Mouse (Mus musculus): ENCODE results near the gene Pnn.

Pnn gene

GRCm38 (mm10) chr12:59076996-59077395 lies 10.3 kb downstream of the Pnn start:
- DNase-seq = no peak

- DNase-seq = no peak
These were observed 11.2 kb downstream of the Pnn start for GRCm38 (mm10) chr12:59077883-59078282.

GRCm38 (mm10) chr12:59080461-59080860 lies 13.8 kb downstream of the Pnn start:
- no peak for DNase-seq

DNA sequence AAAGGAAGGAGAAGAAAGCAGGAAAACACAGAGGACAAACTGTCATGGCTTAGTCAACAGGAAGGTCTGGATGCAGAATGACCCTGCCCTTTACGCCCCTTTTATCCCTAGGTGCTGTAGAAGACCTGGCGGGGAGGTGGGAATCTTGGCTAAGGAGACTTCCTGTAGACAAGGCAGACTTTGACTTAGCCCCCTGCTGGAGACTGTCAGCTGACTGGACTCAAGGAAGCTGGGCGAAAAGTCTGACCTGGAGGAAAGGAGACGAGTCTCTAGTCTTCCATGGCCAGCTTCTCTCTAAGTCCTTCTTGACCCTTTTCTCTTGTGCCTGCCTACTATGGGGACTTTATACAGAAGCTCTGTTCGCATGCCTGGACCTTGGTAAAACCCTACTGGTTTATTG lies 17.8 kb downstream of the Pnn start:
- peak; percentile 48 to 53 for DNase-seq

DNA sequence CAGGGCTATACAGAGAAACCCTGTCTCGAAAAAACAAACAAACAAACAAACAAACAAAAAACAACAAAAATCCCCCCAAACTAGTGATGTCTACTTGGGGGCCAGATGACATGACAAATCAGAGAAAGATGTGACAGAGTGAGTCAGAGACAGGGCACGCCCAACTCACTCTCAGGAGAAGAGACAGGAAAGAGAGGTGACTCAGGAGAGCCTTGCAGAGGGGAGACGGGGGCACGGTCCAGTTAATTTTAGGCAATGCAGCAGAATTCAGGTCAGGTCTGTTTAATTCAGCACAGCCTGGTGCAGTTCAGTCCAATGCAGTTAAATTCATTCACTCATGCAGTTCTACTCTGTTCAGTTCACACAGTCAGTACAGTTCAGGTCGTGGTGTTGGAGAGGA lies 19.5 kb downstream of the Pnn start:
- DNase-seq = peak; percentile 19 to 20

DNA sequence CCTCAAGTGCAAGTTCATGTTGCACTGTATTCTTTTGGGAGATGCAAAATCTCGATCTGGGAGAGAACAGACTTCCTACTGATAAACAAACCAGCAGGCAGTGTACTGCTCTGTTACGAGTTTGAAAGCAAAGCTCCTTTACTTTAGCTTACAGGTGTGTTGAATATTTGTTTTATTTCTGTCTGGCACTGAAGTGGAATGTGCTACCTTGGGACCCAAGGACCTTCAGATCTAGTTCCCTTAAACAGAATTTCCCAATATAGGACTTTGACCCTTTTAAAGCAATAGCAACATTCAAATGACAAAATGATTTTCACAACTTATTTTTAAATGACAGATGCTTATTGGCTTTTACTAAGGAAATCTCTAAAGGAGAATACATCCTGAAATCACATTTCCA lies 26.9 kb downstream of the Pnn start:
- no peak for DNase-seq

- DNase-seq = peak; percentile 73 to 88
These were observed 28.7 kb downstream of the Pnn start, which contains the start of gene Mia2 for GRCm38 (mm10) chr12:59095104-59096025. Mia2 (plus strand) TSS chr12:59095799.

DNA sequence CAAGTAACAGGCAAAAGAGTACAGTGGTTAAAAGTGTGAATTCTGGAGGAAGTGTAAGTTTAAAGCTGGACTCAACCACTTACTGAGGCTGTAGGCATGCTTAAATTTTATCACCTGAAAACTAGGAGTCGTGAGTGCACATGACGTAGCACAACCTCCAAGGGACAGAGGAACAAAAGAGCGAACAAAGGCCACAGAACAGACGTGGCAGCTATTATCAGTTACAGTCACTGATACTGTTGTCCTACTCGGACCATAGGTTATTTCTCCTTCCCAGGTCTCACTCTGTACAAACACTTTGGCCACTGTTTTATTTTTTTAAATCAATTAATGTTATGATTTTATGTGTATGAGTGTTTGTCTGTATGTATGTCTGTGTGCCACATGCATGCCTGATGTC lies 38.1 kb downstream of the Pnn start:
- no peak for DNase-seq

GRCm38 (mm10) chr12:59105914-59106313 lies 39.2 kb downstream of the Pnn start:
- peak; percentile 58 to 82 for DNase-seq

GRCm38 (mm10) chr12:59106491-59106890 lies 39.8 kb downstream of the Pnn start:
- DNase-seq = no peak

GRCm38 (mm10) chr12:59107926-59108325 lies 41.2 kb downstream of the Pnn start:
- no peak for DNase-seq

DNA sequence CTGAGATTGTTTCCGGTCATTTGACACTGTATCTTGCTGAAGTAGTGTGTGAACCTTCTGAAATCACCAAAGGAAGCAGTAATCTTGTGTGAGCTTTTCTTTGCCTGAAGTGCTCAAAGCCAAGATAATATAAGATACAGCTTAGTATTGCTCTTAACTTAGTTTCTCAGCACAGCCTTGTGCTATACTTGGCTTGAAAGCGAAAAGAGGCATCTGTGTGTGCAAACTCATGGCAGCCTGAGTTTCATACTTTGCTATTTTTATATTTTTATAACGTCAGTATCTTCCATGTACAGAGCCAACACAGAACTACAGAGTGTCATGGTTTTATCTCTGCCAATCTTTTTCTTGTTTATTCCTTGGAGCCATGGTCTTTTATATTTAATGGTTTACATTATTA lies 50.5 kb downstream of the Pnn start:
- no peak for DNase-seq

Data from kidney, postnatal 36 days (tissue).